ENCODE assay signal across 10 mouse cellular contexts in genomic region chr8:87473940-87474339, GRCm38 (mm10). TPM values are rescaled to one million over a fixed set of nuclear protein-coding genes. Genes with fewer than 3 reads are reported as not detected.
A peak's percentile ranks its signal among the peaks of the same experiment; 100 is the strongest.
DNase-seq lines count a peak whose midpoint lies in the region; ATAC-seq and TF ChIP-seq lines count a peak whose summit lies in the region.
"Had no signal": no experiment of that assay in that cellular context is flagged by ENCODE, and none has a peak within 500 bp of the region (broad histone marks: within the 10 kb centered on the region; RNA-seq: fewer than 3 reads in every experiment).

No protein-coding gene starts in this region.

- ATAC-seq in lung, embryonic 14.5 days (ENCODE audit: insufficient read depth) = no peak
- ATAC-seq in intestine, postnatal 0 days = no peak
- ATAC-seq in megakaryocyte, adult 5-6 weeks (ENCODE audit: poor library complexity, severe bottlenecking) = no peak
- no peak for ATAC-seq in granulocyte monocyte progenitor cell, adult 5-6 weeks (replicated peaks; ENCODE audit: poor library complexity, severe bottlenecking)

- H3K27ac ChIP-seq in lung, embryonic 14.5 days (ENCODE audit: low read depth) = no peak overlapping the region
- H3K27ac ChIP-seq in forebrain, embryonic 10.5 days = no peak overlapping the region
- no peak overlapping the region for H3K27ac ChIP-seq in intestine, postnatal 0 days (ENCODE audit: low read depth, low read length)
- H3K27ac ChIP-seq: gastrocnemius, adult 2 months; liver, embryonic 15.5 days had no signal

- no peak overlapping the region for H3K9ac ChIP-seq in lung, embryonic 14.5 days
- no peak overlapping the region for H3K9ac ChIP-seq in intestine, postnatal 0 days (ENCODE audit: low read depth, low read length)
- H3K9ac ChIP-seq: liver, embryonic 15.5 days had no signal

- WGBS in lung, embryonic 14.5 days = 27% methylated on average over 2 of the region's 2 CpGs
- 11% methylated on average over 2 of the region's 2 CpGs for WGBS in forebrain, embryonic 10.5 days
- WGBS in intestine, postnatal 0 days = 47% methylated on average over 2 of the region's 2 CpGs

- H3K4me3 ChIP-seq in lung, embryonic 14.5 days (ENCODE audit: low read depth, low read length) = no peak overlapping the region
- H3K4me3 ChIP-seq in forebrain, embryonic 10.5 days = peak overlapping the region; percentile 69; the same call in 1 of the 2 replicates
- no peak overlapping the region for H3K4me3 ChIP-seq in intestine, postnatal 0 days (ENCODE audit: low read depth, low read length)

- TF ChIP-seq CTCF in lung, embryonic 14.5 days (IDR thresholded peaks at IDR 0.05; ENCODE audit: low read depth) = 0 out of 2 replicates have a peak, but pooled peaks have one; percentile 6
- 0 out of 2 replicates have a peak, but pooled peaks have one; percentile 9 for TF ChIP-seq CTCF in intestine, postnatal 0 days (IDR thresholded peaks at IDR 0.05; ENCODE audit: low read depth)

- DNase-seq in lung, embryonic 14.5 days = no peak
- no peak for DNase-seq in lung, postnatal 4 days
- no peak for DNase-seq in forebrain, embryonic 10.5 days (ENCODE audit: extremely low spot score, low spot score)
- DNase-seq in right cerebral cortex, postnatal 4 days = no peak
- DNase-seq: gastrocnemius, adult 2 months; layer of hippocampus, adult 9-11 months had no signal

- no peaks in the 10 kb centered on the region for H3K9me3 ChIP-seq in lung, embryonic 14.5 days (ENCODE audit: low read depth, low read length)
- no peaks in the 10 kb centered on the region for H3K9me3 ChIP-seq in forebrain, embryonic 10.5 days
- no peaks in the 10 kb centered on the region for H3K9me3 ChIP-seq in intestine, postnatal 0 days (ENCODE audit: control insufficient read depth)
- H3K9me3 ChIP-seq: liver, embryonic 15.5 days had no signal

- no peak overlapping the region; the same call in 1 of the 2 replicates for H3K4me2 ChIP-seq in lung, embryonic 14.5 days
- H3K4me2 ChIP-seq in intestine, postnatal 0 days (replicated peaks; ENCODE audit: low read depth) = no peak overlapping the region

- H3K27me3 ChIP-seq in lung, embryonic 14.5 days (ENCODE audit: insufficient read depth, low read length) = peaks cover 73% of the 10 kb centered on the region
- peaks cover 77% of the 10 kb centered on the region for H3K27me3 ChIP-seq in forebrain, embryonic 10.5 days (ENCODE audit: poor library complexity, severe bottlenecking)
- H3K27me3 ChIP-seq in intestine, postnatal 0 days (replicated peaks; ENCODE audit: control insufficient read depth, insufficient read depth, low read length) = peaks cover 75% of the 10 kb centered on the region

- no peaks in the 10 kb centered on the region for H3K4me1 ChIP-seq in lung, embryonic 14.5 days (ENCODE audit: insufficient read depth)
- H3K4me1 ChIP-seq in forebrain, embryonic 10.5 days = peaks cover 51% of the 10 kb centered on the region
- H3K4me1 ChIP-seq in intestine, postnatal 0 days (replicated peaks; ENCODE audit: control insufficient read depth, insufficient read depth, low read length) = peaks cover 12% of the 10 kb centered on the region; the same call in 1 of the 2 replicates

- H3K36me3 ChIP-seq in lung, embryonic 14.5 days (ENCODE audit: insufficient read depth) = no peaks in the 10 kb centered on the region
- no peaks in the 10 kb centered on the region for H3K36me3 ChIP-seq in forebrain, embryonic 10.5 days (replicated peaks)
- no peaks in the 10 kb centered on the region for H3K36me3 ChIP-seq in intestine, postnatal 0 days (ENCODE audit: control insufficient read depth, insufficient read depth)
- H3K36me3 ChIP-seq: liver, embryonic 15.5 days had no signal

RNA-seq across cellular contexts. Expression of gene Cbln1, which starts 1.5 kb away (rescaled TPM):
- not detected in 2 replicates for polyA plus RNA-seq in lung, embryonic 14.5 days (2014; fragmentation: Nextera tagmentation; extraction: Ambion mirVana)
- polyA plus RNA-seq in forebrain, embryonic 10.5 days (2016; fragmentation: Nextera tagmentation; extraction: Ambion mirVana) = 1.5 TPM in 2 replicates
- polyA plus RNA-seq in intestine, postnatal 0 days (2015; fragmentation: Nextera tagmentation; extraction: Ambion mirVana) = 0.07 TPM in 1 of 2 replicates, not detected in the other
- total RNA-seq in megakaryocyte, adult 5-6 weeks (2015) = 0.04 TPM in 1 of 2 replicates, not detected in the other
- not detected in 2 replicates for total RNA-seq in megakaryocyte, adult 5-6 weeks (2017)
- not detected in 2 replicates for total RNA-seq in granulocyte monocyte progenitor cell, adult 5-6 weeks (2014; fragmentation: Nextera tagmentation)
- not detected in 2 replicates for total RNA-seq in granulocyte monocyte progenitor cell, adult 5-6 weeks (2017)
- total RNA-seq: gastrocnemius, adult 2 months had no signal
- polyA plus RNA-seq: liver, embryonic 15.5 days had no signal
